Mouse (Mus musculus) liver, embryonic 12.5 days (tissue): Measurements from ENCODE around the gene Ddx25. TPM values are rescaled to one million over a fixed set of nuclear protein-coding genes. Genes with fewer than 3 reads are reported as not detected.

Experiments
- ATAC-seq: fragments of 200-750 bp; cut with Nextera tagmentation; 2 replicates; pipeline ENCODE4 v1.8.0; 2017; ENCODE audit warnings: moderate number of reproducible peaks, mild to moderate bottlenecking, moderate library complexity
- H3K27ac ChIP-seq: fragments of 300-500 bp; sonication (generic); 2 replicates; pipeline ENCODE4 v1.5.1; 2016; ENCODE audit warnings: mild to moderate bottlenecking
- H3K27me3 ChIP-seq: fragments of 300-500 bp; sonication (generic); replicated peaks from 2 replicates; pipeline ENCODE4 v1.6.1; 2016; ENCODE audit warnings: mild to moderate bottlenecking, moderate library complexity
- H3K36me3 ChIP-seq: fragments of 300-500 bp; sonication (generic); 2 replicates; pipeline ENCODE4 v1.6.1; 2016; ENCODE audit warnings: mild to moderate bottlenecking, moderate library complexity
- H3K4me1 ChIP-seq: fragments of 300-500 bp; sonication (generic); 2 replicates; pipeline ENCODE4 v1.6.1; 2016
- H3K4me2 ChIP-seq: fragments of 300-500 bp; sonication (generic); 2 replicates; pipeline ENCODE4 v1.6.1; 2016; ENCODE audit warnings: mild to moderate bottlenecking, moderate library complexity
- H3K4me3 ChIP-seq: fragments of 300-500 bp; sonication (generic); 2 replicates; pipeline ENCODE4 v1.5.1; 2016; ENCODE audit warnings: mild to moderate bottlenecking, moderate library complexity
- H3K9ac ChIP-seq: fragments of 300-500 bp; sonication (generic); 2 replicates; pipeline ENCODE4 v1.6.1; 2016; ENCODE audit warnings: mild to moderate bottlenecking, moderate library complexity
- H3K9me3 ChIP-seq: fragments of 300-500 bp; sonication (generic); replicated peaks from 2 replicates; pipeline ENCODE4 v1.6.1; 2016; ENCODE audit warnings: mild to moderate bottlenecking, moderate library complexity
- WGBS: fragments of 180-500 bp; shearing (Covaris S2); methylation state at CpG from one replicate; pipeline ENCODE4 v1.1.7; 2016; ENCODE audit not compliant: insufficient replicate concordance; 5-methylcytosine and 5-hydroxymethylcytosine counted together
- polyA plus RNA-seq: library from polyadenylated mRNA; unstranded; fragments of >200 nt; fragmentation: Nextera tagmentation; extraction: Ambion mirVana; gene quantifications from 2 replicates; pipeline ENCODE4 v1.2.1, GENCODE M21; 2016

The Ddx25 gene
- 0.65 and 0.67 TPM in 2 replicates for polyA plus RNA-seq

- H3K27ac ChIP-seq, result peak within 1 kb of the TSS; percentile 64; the same call in 1 of the 2 replicates
- peak within 1 kb of the TSS; percentile 72 for H3K4me3 ChIP-seq
- peak within 1 kb of the TSS; percentile 76 for H3K9ac ChIP-seq
- no peaks in the 10 kb centered on the region for H3K9me3 ChIP-seq
- peaks cover 24% of the 10 kb centered on the region for H3K36me3 ChIP-seq
- peaks cover 33% of the 10 kb centered on the region for H3K4me1 ChIP-seq
- ATAC-seq, result peak; percentile 49
- H3K4me2 ChIP-seq, result peak within 1 kb of the TSS; percentile 94
- peaks cover 54% of the 10 kb centered on the region for H3K27me3 ChIP-seq
- 1% methylated on average over 59 of the region's 59 CpGs for WGBS
These were observed at the start of gene Ddx25, which contains the start of gene Pus3 for GRCm38 (mm10) chr9:35558257-35559008. Gene Ddx25 (minus strand): TSS chr9:35558528. Gene Pus3 (plus strand): TSS chr9:35558595.

GRCm38 (mm10) chr9:35607647-35608405, 49.5 kb upstream of the Ddx25 start:
- no peak overlapping the region for H3K4me2 ChIP-seq
- H3K27me3 ChIP-seq, result no peaks in the 10 kb centered on the region
- H3K4me3 ChIP-seq, result no peak overlapping the region
- H3K9ac ChIP-seq, result no peak overlapping the region
- ATAC-seq, result no peak
- 52% methylated on average over 8 of the region's 8 CpGs for WGBS
- H3K4me1 ChIP-seq, result no peaks in the 10 kb centered on the region
- H3K36me3 ChIP-seq, result no peaks in the 10 kb centered on the region
- no peaks in the 10 kb centered on the region for H3K9me3 ChIP-seq
- H3K27ac ChIP-seq, result no peak overlapping the region

DNA sequence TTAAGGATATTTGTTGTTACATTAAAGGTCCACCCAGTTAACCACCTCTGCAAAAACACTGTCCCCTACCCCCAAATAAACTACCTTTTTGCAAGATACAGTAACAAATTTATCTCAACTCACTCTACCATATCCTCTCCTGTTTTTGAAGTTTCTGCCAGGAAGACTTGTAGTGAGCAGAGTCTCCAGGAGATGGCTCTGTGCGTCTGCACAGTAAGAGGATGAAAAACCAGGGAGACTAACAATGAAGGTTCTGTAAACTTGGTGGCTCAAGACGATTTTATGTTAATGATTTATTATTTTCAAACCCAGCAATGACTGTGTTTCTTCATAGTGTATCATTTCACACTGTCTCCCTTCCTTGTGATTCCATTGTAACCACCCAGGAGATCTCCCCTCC, 34.6 kb upstream of the Ddx25 start:
- Histone ChIP-seq H3K9me3 (no peaks in the 10 kb centered on the region), H3K36me3 (no peaks in the 10 kb centered on the region), H3K9ac (no peak overlapping the region), H3K4me1 (no peaks in the 10 kb centered on the region), H3K4me3 (no peak overlapping the region), H3K27ac (no peak overlapping the region), H3K4me2 (no peak overlapping the region), H3K27me3 (no peaks in the 10 kb centered on the region)
- WGBS, result 16% methylated on average over 2 of the region's 2 CpGs
- no peak for ATAC-seq

DNA sequence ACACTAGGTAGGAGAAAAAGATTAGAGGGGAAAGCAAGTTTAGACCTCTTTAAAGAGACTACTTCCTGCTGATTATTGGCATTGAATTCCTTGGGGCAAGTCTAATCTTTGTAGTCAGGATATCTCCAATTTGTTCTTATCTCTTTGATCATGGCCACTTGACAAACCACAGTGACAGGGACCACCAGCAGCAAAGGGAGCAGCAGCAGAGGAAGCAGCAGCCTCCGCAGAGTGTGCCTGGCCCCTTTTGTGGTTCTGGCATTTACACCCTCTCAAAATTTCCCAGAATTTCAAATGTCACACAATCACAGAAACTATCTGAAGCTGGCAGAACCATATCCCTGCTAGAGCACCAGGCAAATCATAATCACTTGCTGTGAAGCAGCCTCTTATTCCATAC, 29.3 kb upstream of the Ddx25 start:
- H3K36me3 ChIP-seq, result no peaks in the 10 kb centered on the region
- H3K4me2 ChIP-seq, result no peak overlapping the region
- no peak for ATAC-seq
- H3K4me1 ChIP-seq, result no peaks in the 10 kb centered on the region
- H3K9me3 ChIP-seq, result no peaks in the 10 kb centered on the region
- no peak overlapping the region for H3K9ac ChIP-seq
- no peak overlapping the region for H3K27ac ChIP-seq
- H3K4me3 ChIP-seq, result no peak overlapping the region
- H3K27me3 ChIP-seq, result no peaks in the 10 kb centered on the region
- 10% methylated on average over 1 of the region's 1 CpGs for WGBS

GRCm38 (mm10) chr9:35574416-35574815, 16.1 kb upstream of the Ddx25 start:
- H3K4me1 ChIP-seq, result peaks cover 13% of the 10 kb centered on the region
- 10% methylated on average over 32 of the region's 32 CpGs for WGBS
- no peak for ATAC-seq
- H3K36me3 ChIP-seq, result no peaks in the 10 kb centered on the region
- peak overlapping the region; percentile 46 for H3K4me2 ChIP-seq
- no peaks in the 10 kb centered on the region for H3K9me3 ChIP-seq
- H3K4me3 ChIP-seq, result peak overlapping the region; percentile 11; the same call in 1 of the 2 replicates
- no peak overlapping the region for H3K27ac ChIP-seq
- H3K9ac ChIP-seq, result no peak overlapping the region
- H3K27me3 ChIP-seq, result peaks cover 42% of the 10 kb centered on the region

DNA sequence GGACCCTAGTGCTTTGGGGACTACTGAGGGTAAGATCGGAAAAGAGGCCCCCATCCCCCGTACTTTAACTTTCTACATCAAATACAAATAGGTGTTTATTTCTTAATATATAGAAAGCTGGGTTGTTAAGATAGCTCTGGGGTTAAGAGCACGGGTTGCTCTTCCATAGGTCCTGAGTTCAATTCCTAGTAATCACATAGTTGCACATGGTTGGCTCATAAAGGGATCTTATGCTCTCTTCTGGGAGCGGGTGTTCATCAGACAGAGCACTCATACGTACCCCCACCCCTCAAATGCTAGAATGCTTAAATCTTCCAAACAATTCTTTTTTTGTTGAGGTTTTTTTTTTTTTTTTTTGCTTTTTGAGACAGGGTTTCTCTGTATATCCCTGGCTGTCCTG, 12.3 kb upstream of the Ddx25 start:
- peak overlapping the region; percentile 68 for H3K4me2 ChIP-seq
- H3K9ac ChIP-seq, result peak overlapping the region; percentile 82
- H3K4me1 ChIP-seq, result peaks cover 25% of the 10 kb centered on the region
- peak overlapping the region; percentile 97; the same call in 1 of the 2 replicates for H3K27ac ChIP-seq
- peaks cover 27% of the 10 kb centered on the region for H3K36me3 ChIP-seq
- 0 out of 2 replicates have a peak, but pooled peaks have one; percentile 0 for ATAC-seq
- peak overlapping the region; percentile 80 for H3K4me3 ChIP-seq
- H3K9me3 ChIP-seq, result no peaks in the 10 kb centered on the region
- H3K27me3 ChIP-seq, result peaks cover 30% of the 10 kb centered on the region
- WGBS, result 4% methylated on average over 5 of the region's 5 CpGs

DNA sequence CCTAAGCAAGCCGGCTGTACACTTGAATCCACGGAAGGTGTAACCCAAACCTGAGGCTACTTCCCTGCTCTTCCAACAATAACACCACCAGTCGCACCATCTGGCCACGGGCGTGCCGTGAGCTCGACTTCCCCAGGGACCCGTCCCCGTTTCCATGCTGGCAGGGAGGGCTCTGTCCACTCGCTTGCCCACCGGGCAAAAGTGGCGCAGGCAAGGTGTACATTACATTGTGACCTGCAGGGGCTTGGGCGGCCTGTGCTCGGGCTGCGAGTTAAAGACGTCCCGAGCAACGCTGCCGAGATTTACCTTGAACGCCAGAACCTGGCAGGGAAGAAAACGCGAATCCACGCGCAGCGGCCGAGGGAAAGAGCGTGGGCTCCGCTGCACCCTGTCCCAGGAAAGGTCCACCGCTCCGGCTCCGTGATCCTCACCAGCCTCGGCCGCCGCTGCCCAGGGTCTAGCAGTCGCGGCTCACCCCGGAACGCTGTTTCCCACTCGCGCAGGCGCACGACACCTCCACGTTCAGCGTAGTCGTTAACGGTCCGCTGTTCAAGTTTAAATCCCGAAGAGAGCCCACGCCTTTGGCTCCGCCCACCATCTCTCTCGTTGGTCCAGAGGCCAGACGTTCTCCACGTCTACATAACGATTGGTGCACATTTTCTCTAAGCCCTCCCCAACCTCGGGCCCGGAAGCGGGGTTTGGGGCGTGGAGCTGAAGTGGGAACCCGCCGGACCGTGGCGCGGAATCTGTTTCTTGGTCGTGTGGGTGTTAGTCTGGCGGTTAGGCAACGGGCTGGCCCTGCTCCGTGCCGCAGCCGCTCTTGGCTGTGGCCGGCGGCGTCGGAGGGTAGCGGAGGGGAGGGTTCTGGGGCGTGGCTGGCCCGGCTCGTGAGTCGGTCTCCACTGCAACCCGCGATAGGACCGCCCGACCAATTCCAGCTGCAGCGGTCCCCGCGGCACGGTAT, 11.5 kb upstream of the Ddx25 start, which contains the start of the genes Pate2 and Hyls1:
Gene Pate2, plus strand, starts transcription at position 714 of the 964 bp plus-strand sequence.
Gene Hyls1, minus strand, starts transcription at position 828 of the 964 bp plus-strand sequence.
- under 1% methylated on average over 86 of the region's 86 CpGs for WGBS
- Histone ChIP-seq H3K9ac (peak within 1 kb of the TSS; percentile 82), H3K4me2 (peak within 1 kb of the TSS; percentile 68), H3K36me3 (peaks cover 35% of the 10 kb centered on the region), H3K27ac (peak within 1 kb of the TSS; percentile 97), H3K4me3 (peak within 1 kb of the TSS; percentile 80), H3K4me1 (peaks cover 26% of the 10 kb centered on the region), H3K27me3 (peaks cover 27% of the 10 kb centered on the region), H3K9me3 (no peaks in the 10 kb centered on the region)
- peak; percentile 96 for ATAC-seq

- no peak for ATAC-seq
- Histone ChIP-seq H3K4me2 (peak overlapping the region; percentile 68), H3K36me3 (peaks cover 48% of the 10 kb centered on the region), H3K27ac (no peak overlapping the region), H3K9ac (peak overlapping the region; percentile 8; the same call in 1 of the 2 replicates), H3K4me1 (peaks cover 28% of the 10 kb centered on the region), H3K9me3 (no peaks in the 10 kb centered on the region), H3K27me3 (peaks cover 12% of the 10 kb centered on the region; the same call in 1 of the 2 replicates), H3K4me3 (no peak overlapping the region)
- WGBS, result 81% methylated on average over 3 of the region's 3 CpGs
These were observed 9.7 kb upstream of the Ddx25 start for GRCm38 (mm10) chr9:35567995-35568394.

- ATAC-seq, result no peak
- WGBS, result 79% methylated on average over 5 of the region's 5 CpGs
- no peak overlapping the region for H3K27ac ChIP-seq
- peaks cover 36% of the 10 kb centered on the region for H3K4me1 ChIP-seq
- no peak overlapping the region for H3K9ac ChIP-seq
- no peaks in the 10 kb centered on the region for H3K9me3 ChIP-seq
- no peak overlapping the region for H3K4me3 ChIP-seq
- H3K4me2 ChIP-seq, result no peak overlapping the region
- H3K36me3 ChIP-seq, result peaks cover 68% of the 10 kb centered on the region
- no peaks in the 10 kb centered on the region for H3K27me3 ChIP-seq
These were observed 6.4 kb upstream of the Ddx25 start for GRCm38 (mm10) chr9:35564536-35565240.

DNA sequence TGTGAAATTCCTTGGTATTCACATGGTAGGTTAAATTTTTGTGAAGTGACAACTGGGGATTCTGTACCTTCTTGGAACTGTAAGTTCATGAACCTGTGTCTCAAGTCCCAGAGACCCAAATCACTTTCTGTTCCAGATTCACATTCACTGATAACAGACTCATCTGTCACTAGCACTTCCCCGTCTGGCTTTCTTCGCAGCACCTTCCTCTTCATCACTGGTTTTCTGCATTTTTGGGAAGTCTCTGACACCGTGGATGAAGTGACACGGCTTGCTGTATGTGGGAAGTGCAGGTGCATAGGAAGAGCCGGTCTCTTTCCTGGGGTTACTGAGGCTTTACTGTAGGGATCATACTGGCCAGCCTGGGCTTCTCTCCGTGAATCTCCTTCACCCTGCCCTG, 3.3 kb upstream of the Ddx25 start:
- Histone ChIP-seq H3K27ac (no peak overlapping the region), H3K9ac (no peak overlapping the region), H3K9me3 (no peaks in the 10 kb centered on the region), H3K4me3 (no peak overlapping the region), H3K4me1 (peaks cover 38% of the 10 kb centered on the region), H3K27me3 (peaks cover 26% of the 10 kb centered on the region), H3K4me2 (no peak overlapping the region), H3K36me3 (peaks cover 50% of the 10 kb centered on the region)
- WGBS, result 54% methylated on average over 6 of the region's 6 CpGs
- ATAC-seq, result no peak

DNA sequence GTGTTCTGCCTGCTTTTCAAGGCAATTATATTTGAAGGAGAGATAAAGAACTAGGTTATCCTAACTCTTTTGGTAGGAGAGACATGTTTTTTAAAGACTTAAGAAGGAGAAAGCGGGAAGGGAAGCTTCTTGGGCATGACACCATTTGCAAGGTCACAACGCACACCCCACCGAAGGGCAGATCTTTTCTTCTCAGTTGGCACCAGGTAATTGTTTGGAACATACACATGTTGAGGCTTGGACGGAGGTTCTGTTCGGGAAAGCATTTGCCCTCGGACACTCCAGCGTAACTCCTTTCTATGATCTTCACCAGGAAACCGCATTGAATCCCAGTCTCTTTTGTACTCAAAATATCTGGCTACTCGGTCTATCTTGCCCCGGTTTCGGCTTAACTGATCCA, 2.7 kb upstream of the Ddx25 start:
- ATAC-seq, result no peak

More for the DNA sequence above, 2.7 kb upstream of the Ddx25 start:
- Histone ChIP-seq H3K4me2 (no peak overlapping the region), H3K27ac (no peak overlapping the region), H3K9me3 (no peaks in the 10 kb centered on the region), H3K4me3 (no peak overlapping the region), H3K36me3 (peaks cover 45% of the 10 kb centered on the region), H3K4me1 (peaks cover 38% of the 10 kb centered on the region), H3K27me3 (peaks cover 31% of the 10 kb centered on the region), H3K9ac (no peak overlapping the region)
- 89% methylated on average over 11 of the region's 11 CpGs for WGBS
